Mouse (Mus musculus) stomach, postnatal 0 days (tissue): ENCODE measurements at regions not wholly inside any gene's neighbourhood (a gene's known extent, or its start where the extent isn't known, plus 50 kb on each side); places are given as distances from the start of the nearest gene placed in this dataset.

Source experiments
- CTCF ChIP-seq: IDR thresholded peaks from 2 replicates; pipeline ENCODE4 v1.5.1; 2016; ENCODE audit warnings: antibody characterized with exemption, low read depth, mild to moderate bottlenecking, moderate library complexity
- EP300 ChIP-seq: optimal IDR thresholded peaks from 2 replicates; pipeline ENCODE3; 2016; ENCODE audit warnings: antibody characterized with exemption

- TF ChIP-seq CTCF (no peak), EP300 (no peak)
These were observed 52.3 kb upstream of the Gpd2 start for GRCm38 (mm10) chr2:57185151-57185550.
